Mouse (Mus musculus) liver, embryonic 13.5 days (tissue): ENCODE results near the gene Prr7. TPM values are rescaled to one million over a fixed set of nuclear protein-coding genes. Genes with fewer than 3 reads are reported as not detected.

Source experiments
- ATAC-seq: fragments of 200-750 bp; cut with Nextera tagmentation; 2 replicates; pipeline ENCODE4 v1.8.0; 2017; ENCODE audit warnings: low read depth, mild to moderate bottlenecking, moderate number of reproducible peaks, moderate library complexity
- DNase-seq: peaks from one replicate; pipeline ENCODE4 v3.0.0; 2022
- H3K27ac ChIP-seq: fragments of 300-500 bp; sonication (generic); 2 replicates; pipeline ENCODE4 v1.5.1; 2015; ENCODE audit warnings: moderate library complexity, mild to moderate bottlenecking, inconsistent platforms
- H3K27me3 ChIP-seq: fragments of 300-500 bp; sonication (generic); 2 replicates; pipeline ENCODE4 v1.6.1; 2015; ENCODE audit warnings: mild to moderate bottlenecking, inconsistent platforms
- H3K36me3 ChIP-seq: fragments of 300-500 bp; sonication (generic); 2 replicates; pipeline ENCODE4 v1.6.1; 2015; ENCODE audit warnings: mild to moderate bottlenecking, inconsistent platforms
- H3K4me1 ChIP-seq: fragments of 300-500 bp; sonication (generic); replicated peaks from 2 replicates; pipeline ENCODE4 v1.6.1; 2015; ENCODE audit warnings: inconsistent platforms
- H3K4me2 ChIP-seq: fragments of 300-500 bp; sonication (generic); 2 replicates; pipeline ENCODE4 v1.6.1; 2015; ENCODE audit warnings: inconsistent platforms, mild to moderate bottlenecking, moderate library complexity
- H3K4me3 ChIP-seq: fragments of 300-500 bp; sonication (generic); replicated peaks from 2 replicates; pipeline ENCODE4 v1.5.1; 2015; ENCODE audit warnings: mild to moderate bottlenecking, inconsistent platforms
- H3K9ac ChIP-seq: fragments of 300-500 bp; sonication (generic); 2 replicates; pipeline ENCODE4 v1.6.1; 2015; ENCODE audit warnings: mild to moderate bottlenecking, inconsistent platforms
- H3K9me3 ChIP-seq: fragments of 300-500 bp; sonication (generic); replicated peaks from 2 replicates; pipeline ENCODE4 v1.6.1; 2016; ENCODE audit warnings: inconsistent platforms
- WGBS: fragments of 180-500 bp; shearing (Covaris S2); methylation state at CpG from one replicate; pipeline ENCODE4 v1.1.7; 2015; ENCODE audit not compliant: insufficient replicate concordance; 5-methylcytosine and 5-hydroxymethylcytosine counted together
- polyA plus RNA-seq: library from polyadenylated mRNA; unstranded; fragments of >200 nt; fragmentation: Nextera tagmentation; extraction: Ambion mirVana; gene quantifications from 2 replicates; pipeline ENCODE4 v1.2.1, GENCODE M21; 2015

Prr7 gene
- polyA plus RNA-seq, 1 experiment from 2014 or later, result not detected

DNA sequence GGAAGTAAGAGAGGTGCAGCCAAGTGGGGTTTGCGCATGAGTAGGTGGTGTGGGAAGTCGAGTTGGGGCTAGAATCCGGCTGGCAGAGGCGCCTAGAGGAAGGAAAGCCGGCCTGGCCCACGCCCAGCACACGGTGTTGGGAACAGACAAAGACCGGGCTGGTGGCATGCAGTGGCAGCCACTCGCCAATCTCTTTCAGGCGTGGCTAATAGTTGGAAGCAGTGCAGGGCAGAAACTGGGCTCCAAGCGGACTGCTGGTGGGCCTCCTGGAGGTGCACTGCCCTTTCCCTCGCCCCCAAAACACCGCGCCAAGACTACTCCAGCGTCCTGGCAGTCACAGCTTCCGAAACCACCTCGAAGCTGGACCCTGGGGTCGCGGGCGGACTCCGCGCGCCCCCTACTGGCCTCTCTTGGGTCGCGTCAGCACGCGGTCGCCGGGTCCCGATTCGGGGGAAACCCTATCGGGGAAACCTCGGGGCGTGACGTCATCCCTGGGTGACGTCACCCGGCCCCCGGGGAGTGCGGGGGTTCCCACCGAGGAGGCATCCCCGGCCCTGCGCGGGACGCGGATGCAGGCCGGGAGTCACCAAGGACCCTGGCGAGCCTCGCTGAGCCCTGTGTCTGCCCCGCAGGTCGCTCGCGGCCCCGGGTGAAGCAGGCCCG, 7.2 kb downstream of the Prr7 start:
- Histone ChIP-seq H3K27me3 (peaks cover 99% of the 10 kb centered on the region), H3K4me3 (peak overlapping the region; percentile 63), H3K9ac (peak overlapping the region; percentile 59), H3K9me3 (no peaks in the 10 kb centered on the region), H3K27ac (no peak overlapping the region), H3K4me1 (peaks cover 29% of the 10 kb centered on the region), H3K4me2 (peak overlapping the region; percentile 89), H3K36me3 (no peaks in the 10 kb centered on the region)
- DNase-seq, result peak; percentile 64
- peak; percentile 49 for ATAC-seq
- WGBS, result 1% methylated on average over 54 of the region's 54 CpGs

DNA sequence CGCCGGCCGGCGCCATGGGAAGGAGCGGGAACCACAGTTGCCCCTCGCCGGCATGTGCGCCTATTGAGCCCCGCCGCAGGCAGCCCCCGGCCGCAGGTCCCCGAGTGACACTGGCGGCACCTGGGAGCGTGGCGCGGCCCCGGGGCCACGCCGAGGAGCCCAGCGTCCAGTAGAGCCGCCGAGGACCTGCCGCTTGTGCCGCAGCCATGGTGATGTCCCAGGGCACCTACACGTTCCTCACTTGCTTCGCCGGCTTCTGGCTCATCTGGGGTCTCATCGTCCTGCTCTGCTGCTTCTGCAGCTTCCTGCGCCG, 7.7 kb downstream of the Prr7 start:
- Histone ChIP-seq H3K4me1 (peaks cover 29% of the 10 kb centered on the region), H3K27me3 (peaks cover 97% of the 10 kb centered on the region), H3K4me2 (peak overlapping the region; percentile 89), H3K9ac (peak overlapping the region; percentile 59), H3K4me3 (peak overlapping the region; percentile 63), H3K36me3 (no peaks in the 10 kb centered on the region), H3K27ac (no peak overlapping the region), H3K9me3 (no peaks in the 10 kb centered on the region)
- under 1% methylated on average over 31 of the region's 31 CpGs for WGBS
- no peak for ATAC-seq
- no peak for DNase-seq

DNA sequence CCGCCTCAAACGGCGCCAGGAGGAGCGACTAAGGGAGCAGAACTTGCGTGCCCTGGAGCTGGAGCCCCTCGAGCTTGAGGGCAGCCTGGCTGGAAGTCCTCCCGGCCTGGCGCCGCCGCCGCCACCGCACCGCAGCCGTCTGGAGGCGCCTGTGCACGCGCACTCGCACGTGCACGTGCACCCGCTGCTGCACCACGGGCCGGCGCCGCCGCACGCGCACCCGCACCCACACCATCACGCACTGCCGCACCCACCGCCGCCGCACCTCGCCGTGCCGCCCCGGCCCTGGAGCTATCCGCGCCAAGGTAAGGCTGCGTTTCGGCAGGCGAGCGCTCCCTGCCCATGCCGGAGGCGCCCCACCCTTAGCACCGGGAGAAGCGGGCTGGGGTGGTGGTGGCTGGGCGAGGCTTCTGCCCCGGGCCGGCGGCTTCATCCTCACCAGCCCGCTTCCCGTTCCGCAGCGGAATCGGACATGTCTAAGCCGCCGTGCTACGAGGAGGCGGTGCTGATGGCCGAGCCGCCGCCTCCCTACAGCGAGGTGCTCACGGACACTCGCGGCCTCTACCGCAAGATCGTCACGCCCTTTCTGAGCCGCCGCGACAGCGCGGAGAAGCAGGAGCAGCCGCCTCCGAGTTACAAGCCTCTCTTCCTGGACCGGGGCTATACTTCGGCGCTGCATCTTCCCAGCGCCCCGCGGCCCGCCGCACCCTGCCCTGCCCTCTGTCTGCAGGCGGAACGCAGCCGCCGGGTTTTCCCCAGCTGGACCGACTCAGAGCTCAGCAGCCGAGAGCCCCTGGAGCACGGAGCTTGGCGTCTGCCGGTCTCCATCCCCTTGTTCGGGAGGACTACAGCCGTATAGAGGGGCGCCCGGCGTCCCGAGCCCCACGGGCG, 8.3 kb downstream of the Prr7 start:
- H3K36me3 ChIP-seq, result no peaks in the 10 kb centered on the region
- H3K9ac ChIP-seq, result peak overlapping the region; percentile 59
- ATAC-seq (peak; percentile 46; the same call in 1 of the 2 replicates), DNase-seq (no peak)
- H3K27ac ChIP-seq, result no peak overlapping the region
- no peaks in the 10 kb centered on the region for H3K9me3 ChIP-seq
- H3K4me3 ChIP-seq, result peak overlapping the region; percentile 63
- under 1% methylated on average over 100 of the region's 103 CpGs for WGBS
- H3K4me1 ChIP-seq, result peaks cover 29% of the 10 kb centered on the region
- H3K4me2 ChIP-seq, result peak overlapping the region; percentile 89
- peaks cover 94% of the 10 kb centered on the region for H3K27me3 ChIP-seq

DNA sequence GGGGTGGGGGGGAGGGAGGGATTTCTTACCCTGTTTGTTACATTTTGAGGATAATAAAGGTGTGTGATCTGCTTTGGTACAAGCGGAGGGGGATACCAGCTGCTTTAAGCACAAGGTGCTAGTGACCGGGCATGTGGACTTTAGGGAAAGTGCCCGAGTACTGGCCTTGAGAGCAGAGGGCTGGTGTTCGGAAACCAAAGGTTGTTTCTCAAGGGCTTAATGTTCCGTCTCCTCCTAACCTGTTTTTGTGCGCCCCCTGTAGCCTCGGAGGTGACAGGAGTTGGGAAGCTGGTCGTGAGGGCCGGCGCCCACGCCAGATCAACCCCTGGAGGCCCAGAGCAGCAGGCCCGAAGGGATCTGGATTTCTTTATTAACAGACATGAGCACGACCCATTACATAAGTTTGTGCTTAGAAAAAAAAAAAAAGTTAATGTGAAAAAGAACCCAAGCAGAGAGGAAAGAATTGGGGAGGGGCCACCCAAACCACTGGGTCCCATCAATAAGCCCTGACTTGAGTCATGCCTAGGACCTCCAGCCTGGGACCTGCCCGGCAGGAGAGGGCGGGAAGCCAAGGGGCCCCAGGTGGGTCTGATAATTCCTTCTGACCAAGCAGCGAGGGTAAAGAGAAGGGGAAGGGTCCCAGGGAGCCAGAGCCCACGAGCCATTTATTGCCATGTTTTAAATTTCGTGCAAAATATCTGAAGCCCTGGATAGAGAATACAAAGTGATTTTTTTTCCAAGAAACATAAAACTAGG, 9.2 kb downstream of the Prr7 start:
- Histone ChIP-seq H3K36me3 (no peaks in the 10 kb centered on the region), H3K9me3 (no peaks in the 10 kb centered on the region), H3K27ac (no peak overlapping the region), H3K4me1 (peaks cover 29% of the 10 kb centered on the region), H3K9ac (peak overlapping the region; percentile 59; the same call in 1 of the 2 replicates), H3K4me2 (peak overlapping the region; percentile 89), H3K4me3 (peak overlapping the region; percentile 63), H3K27me3 (peaks cover 85% of the 10 kb centered on the region)
- DNase-seq (no peak), ATAC-seq (no peak)
- 23% methylated on average over 18 of the region's 18 CpGs for WGBS

DNA sequence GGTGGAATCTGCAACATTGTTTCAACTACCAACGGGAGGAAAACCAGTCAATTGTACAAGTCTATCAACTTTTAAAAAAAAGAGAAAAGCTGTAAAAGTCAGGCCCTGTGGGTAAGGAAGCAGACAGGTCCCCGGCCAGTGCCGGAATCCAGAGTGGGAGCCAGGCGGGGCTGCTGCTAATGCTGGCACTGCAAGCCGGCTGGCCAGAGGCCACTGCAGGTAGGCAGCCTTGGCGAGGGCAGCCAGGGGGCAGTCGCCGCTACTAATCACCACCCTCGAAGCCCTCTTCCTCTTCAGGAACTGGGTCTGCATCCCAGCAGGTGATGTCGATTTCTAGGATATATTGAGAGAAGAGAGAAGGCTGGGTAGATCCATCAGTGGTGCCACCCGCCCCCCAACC, 9.9 kb downstream of the Prr7 start:
- H3K27ac ChIP-seq, result no peak overlapping the region
- H3K4me1 ChIP-seq, result peaks cover 34% of the 10 kb centered on the region
- no peak overlapping the region for H3K4me2 ChIP-seq
- H3K36me3 ChIP-seq, result no peaks in the 10 kb centered on the region
- WGBS, result 59% methylated on average over 11 of the region's 11 CpGs
- DNase-seq, result no peak
- H3K9ac ChIP-seq, result no peak overlapping the region
- no peak overlapping the region for H3K4me3 ChIP-seq
- no peak for ATAC-seq
- peaks cover 78% of the 10 kb centered on the region for H3K27me3 ChIP-seq
- H3K9me3 ChIP-seq, result no peaks in the 10 kb centered on the region

DNA sequence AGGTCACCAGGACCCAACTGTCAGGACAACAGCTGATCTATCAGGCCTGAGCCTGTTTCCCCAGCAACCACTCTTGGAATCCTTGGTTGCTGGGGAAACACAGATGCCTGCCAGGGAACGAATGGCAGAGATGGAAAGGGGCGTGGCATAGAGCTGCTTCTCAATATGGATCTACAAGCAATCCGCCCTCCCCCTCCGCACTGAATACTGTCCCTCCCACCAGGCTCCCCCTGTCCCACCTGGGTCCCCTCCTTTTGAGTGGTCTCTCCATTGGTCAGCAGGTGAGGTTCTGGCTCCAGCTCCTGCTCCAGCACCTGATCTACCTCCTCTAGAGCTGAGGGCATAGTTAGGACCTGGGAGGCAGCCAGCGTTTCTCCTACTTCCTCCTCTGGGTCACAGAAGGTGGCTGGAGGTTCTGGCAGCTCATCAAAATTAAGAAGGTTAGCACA, 10.6 kb downstream of the Prr7 start:
- no peaks in the 10 kb centered on the region for H3K36me3 ChIP-seq
- H3K4me2 ChIP-seq, result no peak overlapping the region
- ATAC-seq (no peak), DNase-seq (no peak)
- H3K9ac ChIP-seq, result no peak overlapping the region
- H3K27ac ChIP-seq, result no peak overlapping the region
- H3K4me3 ChIP-seq, result no peak overlapping the region
- peaks cover 71% of the 10 kb centered on the region for H3K27me3 ChIP-seq
- H3K4me1 ChIP-seq, result peaks cover 34% of the 10 kb centered on the region
- WGBS, result 57% methylated on average over 5 of the region's 5 CpGs
- no peaks in the 10 kb centered on the region for H3K9me3 ChIP-seq

DNA sequence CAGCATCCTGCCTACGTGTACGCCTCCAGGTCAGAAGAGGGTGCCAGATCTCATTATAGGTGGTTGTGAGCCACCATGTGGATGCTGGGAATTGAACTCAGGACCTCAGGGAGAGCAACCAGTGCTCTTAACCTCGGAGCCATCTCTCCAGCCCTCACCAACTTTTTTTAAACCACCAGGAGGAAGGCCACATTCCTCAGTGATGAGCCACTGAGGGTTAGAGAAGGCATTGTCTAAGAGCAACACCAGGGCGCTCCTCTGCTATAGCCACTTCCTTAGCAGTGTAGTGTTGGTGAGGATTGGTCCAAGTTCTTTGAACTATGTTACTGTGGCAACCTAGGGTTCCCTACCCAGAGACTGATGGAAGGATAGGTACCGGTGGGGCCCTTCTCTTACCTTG, 11.7 kb downstream of the Prr7 start:
- H3K4me3 ChIP-seq, result no peak overlapping the region
- H3K4me1 ChIP-seq, result peaks cover 32% of the 10 kb centered on the region
- WGBS, result 67% methylated on average over 5 of the region's 5 CpGs
- DNase-seq (no peak), ATAC-seq (no peak)
- no peak overlapping the region for H3K9ac ChIP-seq
- no peaks in the 10 kb centered on the region for H3K9me3 ChIP-seq
- H3K36me3 ChIP-seq, result peaks cover 2% of the 10 kb centered on the region; the same call in 1 of the 2 replicates
- H3K27ac ChIP-seq, result no peak overlapping the region
- peaks cover 64% of the 10 kb centered on the region for H3K27me3 ChIP-seq
- no peak overlapping the region for H3K4me2 ChIP-seq

DNA sequence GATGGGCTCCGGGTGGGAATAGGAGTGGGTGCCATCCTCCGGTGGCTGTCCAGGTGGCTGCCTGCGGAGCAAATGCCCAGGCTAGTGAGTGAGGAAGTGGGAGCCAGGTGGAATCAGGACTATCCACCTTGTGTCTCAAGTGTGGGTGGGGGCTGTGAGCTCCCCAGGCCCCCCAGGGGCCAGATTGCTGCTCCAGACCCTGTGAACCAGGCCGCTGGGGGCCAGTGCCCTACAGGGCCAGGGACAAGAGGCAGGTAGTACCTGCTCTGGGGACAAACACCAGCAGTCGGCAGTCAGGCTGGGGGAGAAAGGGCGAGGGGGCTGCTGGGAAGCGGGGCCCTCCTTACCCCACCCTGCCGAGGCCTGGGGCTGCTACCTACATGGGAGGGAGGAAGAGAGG, 12.2 kb downstream of the Prr7 start:
- Histone ChIP-seq H3K27ac (no peak overlapping the region), H3K4me3 (no peak overlapping the region), H3K27me3 (peaks cover 61% of the 10 kb centered on the region), H3K4me2 (no peak overlapping the region), H3K9me3 (no peaks in the 10 kb centered on the region), H3K4me1 (peaks cover 27% of the 10 kb centered on the region), H3K36me3 (peaks cover 3% of the 10 kb centered on the region; the same call in 1 of the 2 replicates), H3K9ac (no peak overlapping the region)
- ATAC-seq (no peak), DNase-seq (no peak)
- WGBS, result 68% methylated on average over 8 of the region's 8 CpGs

DNA sequence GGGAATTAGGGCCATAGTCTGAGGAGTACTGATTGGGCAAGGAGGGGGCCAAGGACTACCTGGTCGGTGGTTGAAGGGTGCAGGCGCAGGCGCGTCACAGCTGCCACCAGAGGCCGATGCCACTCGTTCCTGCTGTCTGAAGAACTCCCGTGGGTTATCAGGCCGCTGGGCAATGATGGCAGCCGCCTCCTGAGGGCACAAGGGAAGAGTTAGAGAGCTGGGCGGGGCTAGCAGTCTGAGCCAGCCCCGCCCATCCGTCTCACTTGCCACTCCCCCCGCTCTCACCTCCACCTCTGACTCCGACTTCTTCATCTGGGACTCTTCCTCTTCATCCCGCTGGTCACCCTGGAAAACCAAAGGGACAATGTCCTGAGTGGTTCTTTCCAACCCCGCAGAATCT, 13.4 kb downstream of the Prr7 start:
- H3K27me3 ChIP-seq, result peaks cover 54% of the 10 kb centered on the region
- no peak overlapping the region for H3K4me3 ChIP-seq
- no peak overlapping the region for H3K9ac ChIP-seq
- H3K27ac ChIP-seq, result no peak overlapping the region
- peaks cover 15% of the 10 kb centered on the region for H3K4me1 ChIP-seq
- 54% methylated on average over 16 of the region's 16 CpGs for WGBS
- H3K36me3 ChIP-seq, result peaks cover 8% of the 10 kb centered on the region
- ATAC-seq (no peak), DNase-seq (no peak)
- no peaks in the 10 kb centered on the region for H3K9me3 ChIP-seq
- H3K4me2 ChIP-seq, result no peak overlapping the region

DNA sequence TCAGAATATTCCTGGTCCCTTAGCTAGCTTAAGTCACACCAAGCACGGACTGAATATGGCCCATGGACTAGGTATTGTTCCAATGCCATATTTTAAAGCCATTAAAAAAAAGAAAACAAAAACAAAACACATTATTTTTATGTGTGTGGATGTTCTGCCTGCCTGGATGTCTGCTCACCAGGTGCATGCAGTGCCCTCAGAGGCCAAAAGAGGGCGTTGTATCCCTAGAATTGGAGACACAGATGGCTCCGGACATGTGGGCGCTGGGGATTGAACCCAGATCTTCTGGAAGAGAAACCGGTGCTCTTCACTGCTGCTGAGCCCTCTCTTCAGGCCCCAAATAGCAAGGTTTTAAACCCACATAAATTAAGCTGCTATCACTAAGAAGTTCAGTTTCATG, 14.0 kb downstream of the Prr7 start:
- H3K9ac ChIP-seq, result no peak overlapping the region
- H3K27me3 ChIP-seq, result peaks cover 54% of the 10 kb centered on the region
- H3K27ac ChIP-seq, result no peak overlapping the region
- peaks cover 9% of the 10 kb centered on the region for H3K4me1 ChIP-seq
- no peak for DNase-seq
- no peaks in the 10 kb centered on the region for H3K9me3 ChIP-seq
- 43% methylated on average over 5 of the region's 5 CpGs for WGBS
- peaks cover 8% of the 10 kb centered on the region for H3K36me3 ChIP-seq
- H3K4me3 ChIP-seq, result no peak overlapping the region
- H3K4me2 ChIP-seq, result no peak overlapping the region
- ATAC-seq, result no peak

DNA sequence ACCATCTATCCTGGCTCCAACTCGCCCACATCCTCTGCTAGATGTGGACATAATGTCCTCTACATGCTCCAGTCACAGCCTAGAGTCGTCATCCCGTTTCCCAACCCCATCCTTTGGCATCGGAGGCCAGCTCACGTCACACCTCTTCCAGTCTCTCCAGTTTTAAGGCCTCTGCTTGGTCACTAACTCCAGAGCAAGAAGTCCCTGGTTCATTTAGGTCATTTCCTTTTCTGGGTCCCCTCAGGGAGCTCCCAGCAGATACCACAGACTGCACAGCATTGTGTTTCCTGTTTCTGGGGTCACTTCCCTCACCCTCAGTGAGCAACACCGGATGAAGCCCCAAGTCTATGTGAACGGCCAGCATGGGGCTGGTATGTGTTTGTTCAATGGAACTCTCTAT, 14.9 kb downstream of the Prr7 start:
- Histone ChIP-seq H3K27me3 (peaks cover 54% of the 10 kb centered on the region), H3K4me2 (no peak overlapping the region), H3K9ac (no peak overlapping the region), H3K27ac (no peak overlapping the region), H3K4me1 (peaks cover 8% of the 10 kb centered on the region; the same call in 1 of the 2 replicates), H3K4me3 (no peak overlapping the region), H3K9me3 (no peaks in the 10 kb centered on the region), H3K36me3 (peaks cover 8% of the 10 kb centered on the region)
- DNase-seq, result no peak
- ATAC-seq, result 0 out of 2 replicates have a peak, but pooled peaks have one; percentile 39
- WGBS, result 36% methylated on average over 7 of the region's 7 CpGs
